Mouse (Mus musculus): ENCODE measurements around the gene Tas2r122. TPM values are rescaled to one million over a fixed set of nuclear protein-coding genes. Genes with fewer than 3 reads are reported as not detected.

The Tas2r122 gene
- total RNA-seq (2023) = not detected

GRCm38 (mm10) chr6:132711828-132712227 lies at the start of gene Tas2r122:
TSS of gene Tas2r122 (minus strand) at chr6:132711928.

DNA sequence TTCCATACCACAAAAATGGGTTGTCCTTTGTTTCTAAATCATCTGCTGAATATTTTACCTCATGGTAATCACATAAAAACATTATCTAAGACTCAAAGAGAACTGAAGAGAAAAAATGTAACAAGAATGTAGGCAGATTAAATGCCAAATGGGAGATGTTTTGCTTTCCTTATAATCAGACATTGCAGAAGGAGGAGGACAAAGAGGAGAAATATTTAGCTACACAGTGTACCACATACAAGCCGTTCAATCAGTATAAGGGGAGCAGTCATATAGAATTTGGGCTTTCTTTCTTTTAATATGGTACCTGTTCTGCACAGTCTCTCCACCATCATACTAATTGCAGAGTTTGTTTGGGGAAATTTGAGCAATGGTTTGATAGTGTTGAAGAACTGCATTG lies 42.7 kb upstream of the Tas2r122 start, which contains the start of gene Tas2r124:
TSS of gene Tas2r124 (plus strand) at position 301 of the 400 bp plus-strand sequence.

GRCm38 (mm10) chr6:132737935-132738334 lies 26.2 kb upstream of the Tas2r122 start, which contains the start of gene Tas2r115:
TSS of gene Tas2r115 (minus strand) at chr6:132738035.

GRCm38 (mm10) chr6:132700907-132701306 lies 10.8 kb downstream of the Tas2r122 start, which contains the start of gene Tas2r121:
TSS of gene Tas2r121 (minus strand) at chr6:132701007.

Other genes with a start within 250 kb of the Tas2r122 start
- gene Prh1, start 142.1 kb downstream of the Tas2r122 start, total RNA-seq (2023) = not detected
- gene Prp2, start 116.0 kb downstream of the Tas2r122 start, total RNA-seq (2023) = not detected
- not detected for gene A630073D07Rik, start 60.4 kb downstream of the Tas2r122 start, total RNA-seq (2023)
- gene Tas2r120, start 55.0 kb downstream of the Tas2r122 start, total RNA-seq (2023) = not detected
- not detected for gene Tas2r121, start 10.9 kb downstream of the Tas2r122 start, total RNA-seq (2023)
- gene Tas2r115, start 26.1 kb upstream of the Tas2r122 start, total RNA-seq (2023) = not detected
- gene Tas2r124, start 42.8 kb upstream of the Tas2r122 start, total RNA-seq (2023) = not detected
- not detected for gene Tas2r102, start 50.2 kb upstream of the Tas2r122 start, total RNA-seq (2023)
- gene Tas2r136, start 66.2 kb upstream of the Tas2r122 start, total RNA-seq (2023) = not detected
- gene Tas2r117, start 90.9 kb upstream of the Tas2r122 start, total RNA-seq (2023) = not detected
- not detected for gene Tas2r123, start 135.2 kb upstream of the Tas2r122 start, total RNA-seq (2023)
- gene Tas2r116, start 143.5 kb upstream of the Tas2r122 start, total RNA-seq (2023) = not detected
- gene Tas2r110, start 156.1 kb upstream of the Tas2r122 start, total RNA-seq (2023) = not detected
- gene Tas2r113, start 181.1 kb upstream of the Tas2r122 start, total RNA-seq (2023) = not detected
- gene Tas2r125, start 197.7 kb upstream of the Tas2r122 start, total RNA-seq (2023) = not detected
- not detected for gene Tas2r129, start 239.2 kb upstream of the Tas2r122 start, total RNA-seq (2023)
- not detected for gene Tas2r131, start 246.0 kb upstream of the Tas2r122 start, total RNA-seq (2023)